Mouse (Mus musculus) urinary bladder, adult 2 months (tissue): ENCODE data around the gene Ssr4. TPM values are rescaled to one million over a fixed set of nuclear protein-coding genes. Genes with fewer than 3 reads are reported as not detected.
"Not testable (repeated sequence)": the region's sequence is repeated elsewhere in the genome, so short reads cannot be mapped to it uniquely, and the experiment has no call there.

ENCODE experiments used
- DNase-seq: peaks from one replicate; pipeline ENCODE4 v3.0.0; 2022; ENCODE audit warnings: low spot score
- polyA plus RNA-seq: library from polyadenylated mRNA; depleted of rRNA; stranded (reverse); fragments of >200 nt; gene quantifications from 2 replicates; pipeline ENCODE4 v1.2.3, GENCODE M21; 2012; rRNA removed

The Ssr4 gene
- 189 and 254 TPM in 2 replicates for polyA plus RNA-seq

GRCm38 (mm10) chrX:73786364-73787224 lies at the start of gene Ssr4, which contains the start of gene Idh3g:
Ssr4 (plus strand) TSS chrX:73787028.
Idh3g (minus strand) TSS chrX:73786897.
- DNase-seq, result peak; percentile 76

DNA sequence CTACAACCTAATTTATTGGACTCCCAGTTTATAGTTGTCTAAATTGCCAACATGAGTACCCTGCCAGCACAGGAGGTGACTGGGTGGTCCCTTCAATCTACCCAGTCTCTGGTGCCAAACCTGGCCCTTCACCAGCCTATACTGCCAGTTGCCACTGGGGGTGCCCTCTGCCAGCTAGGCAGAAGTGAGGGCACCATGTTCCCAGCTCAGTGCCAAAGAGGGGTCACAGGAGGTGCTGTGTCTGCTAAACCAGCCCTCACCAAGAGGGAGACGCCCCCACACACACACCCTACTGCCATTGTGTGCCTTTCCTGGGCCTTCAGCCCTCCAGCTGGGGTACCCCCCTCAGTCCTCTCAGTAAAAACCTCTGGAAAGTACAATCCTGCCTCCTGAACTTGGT lies 48.7 kb upstream of the Ssr4 start:
- DNase-seq, result no peak

- DNase-seq, result no peak
Measured at GRCm38 (mm10) chrX:73739151-73739550, 47.7 kb upstream of the Ssr4 start.

DNA sequence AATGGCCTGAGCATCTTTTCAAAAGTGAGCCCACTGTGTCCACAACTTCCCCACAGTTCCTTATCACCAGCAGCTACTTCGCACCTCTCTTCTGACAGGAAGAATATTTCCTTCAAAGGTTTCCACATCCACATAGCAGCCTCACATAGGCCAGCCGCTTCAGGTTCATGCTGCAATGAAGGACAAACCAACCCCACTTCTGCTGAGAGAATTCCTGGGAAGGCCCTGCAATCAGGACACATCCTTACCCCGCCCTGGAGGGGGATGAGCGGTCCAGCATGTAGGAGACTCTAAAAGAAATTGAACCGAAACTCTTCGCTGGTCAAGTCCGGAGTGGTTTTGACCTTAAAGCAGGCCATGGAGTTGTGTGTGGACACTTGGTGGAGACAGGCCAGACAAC lies 47.0 kb upstream of the Ssr4 start:
- not testable (repeated sequence) for DNase-seq

DNA sequence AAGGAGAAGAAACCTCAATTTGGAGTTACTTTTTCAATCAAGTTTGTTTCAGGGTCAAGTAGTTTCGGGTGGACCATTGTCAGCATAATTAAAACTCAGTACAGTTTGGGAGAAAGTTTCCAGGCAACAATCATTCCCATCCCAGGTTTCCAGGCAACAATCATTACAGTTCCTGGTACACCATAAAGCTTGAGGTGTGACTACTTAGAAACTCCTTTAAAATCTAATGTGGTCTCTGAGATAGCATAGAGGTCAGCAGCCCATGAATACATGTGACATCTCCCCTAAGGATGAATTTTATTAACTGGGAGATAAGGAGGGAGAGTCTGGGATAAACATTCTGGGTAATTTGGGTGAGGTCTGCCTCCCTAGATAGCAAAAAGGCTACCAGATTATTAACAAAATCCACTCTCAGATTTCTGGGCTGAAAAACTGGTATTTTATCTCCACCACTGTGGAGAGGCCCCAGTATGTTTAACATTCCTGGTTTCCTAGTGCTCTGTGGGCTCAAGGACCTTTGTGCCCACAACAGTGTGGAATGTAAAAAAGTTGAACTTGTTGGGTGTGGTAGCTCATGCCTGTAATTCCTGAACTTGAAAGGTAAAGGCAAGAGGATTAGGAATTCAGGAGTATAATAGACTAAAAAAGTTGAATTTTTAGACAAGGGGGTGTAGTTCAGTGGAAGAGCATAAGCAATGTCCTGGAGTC lies 41.9 kb upstream of the Ssr4 start:
- DNase-seq, result no peak

GRCm38 (mm10) chrX:73748977-73749376 lies 37.9 kb upstream of the Ssr4 start:
- no peak for DNase-seq

DNA sequence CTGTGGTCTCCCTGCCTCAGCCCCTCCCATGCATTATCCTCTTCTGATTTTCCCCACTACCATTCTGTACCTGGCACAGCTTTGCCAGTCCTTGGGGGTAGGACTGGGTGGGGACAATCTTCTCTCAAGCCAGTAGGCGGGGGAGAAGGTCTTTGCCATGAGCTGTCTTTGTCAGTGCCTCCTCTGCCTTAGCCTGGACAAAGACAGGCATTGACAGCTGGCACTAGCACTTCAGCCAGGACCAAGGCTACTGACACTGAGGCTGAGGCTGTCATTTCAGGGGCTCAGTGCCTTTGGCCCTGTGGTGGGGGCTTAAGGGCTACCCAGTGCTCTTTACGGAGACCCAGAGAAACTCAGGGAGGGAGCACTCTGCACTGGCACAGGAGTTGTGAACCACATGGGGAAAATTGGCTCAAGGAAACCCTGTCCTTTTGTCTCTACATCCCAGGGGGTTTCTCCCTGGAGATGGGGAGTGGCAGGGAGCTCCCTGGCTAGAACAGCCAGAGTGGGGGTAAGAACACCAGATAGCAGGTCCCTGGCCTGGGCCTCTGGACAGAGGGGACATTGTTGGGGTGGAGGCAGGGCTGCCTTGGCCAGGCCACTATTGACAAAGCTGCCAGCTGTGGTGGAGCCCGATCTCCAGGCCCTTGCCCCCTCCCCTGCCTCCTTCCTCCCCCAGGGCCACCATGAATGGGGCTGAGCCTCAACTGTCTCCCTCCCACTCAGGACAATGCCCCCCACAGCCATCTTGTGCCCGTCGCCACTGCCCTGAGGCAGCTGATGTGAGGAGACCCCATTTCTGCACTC lies 30.3 kb upstream of the Ssr4 start, which contains the start of gene Plxnb3:
TSS of gene Plxnb3 (plus strand) at position 757 of the 807 bp plus-strand sequence.
- DNase-seq, result no peak

- peak; percentile 16 for DNase-seq
Measured at GRCm38 (mm10) chrX:73758611-73759290, 28.1 kb upstream of the Ssr4 start.

DNA sequence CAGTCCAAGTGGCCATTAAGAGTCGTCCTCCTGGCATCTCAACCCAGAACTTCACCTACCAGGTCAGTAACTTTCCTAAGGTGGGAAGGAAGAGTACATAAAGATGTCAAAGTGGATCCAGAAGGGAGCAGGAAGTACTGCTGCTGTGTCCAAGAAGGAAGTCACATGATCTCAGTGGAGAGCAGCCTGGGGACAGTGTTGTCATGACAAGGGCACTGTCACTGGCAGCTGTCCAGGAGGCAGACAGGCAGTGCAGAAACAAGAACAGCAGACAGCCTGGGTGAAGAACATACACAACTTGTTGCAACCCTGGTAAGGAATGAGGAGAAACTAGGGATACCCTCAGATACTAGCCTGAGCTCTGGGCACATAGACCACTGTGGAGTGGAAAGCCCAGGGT lies 21.5 kb upstream of the Ssr4 start:
- DNase-seq, result no peak

- peak; percentile 20 for DNase-seq
Measured at GRCm38 (mm10) chrX:73767267-73767666, 19.6 kb upstream of the Ssr4 start.

- DNase-seq, result no peak
Measured at GRCm38 (mm10) chrX:73774168-73774760, 12.6 kb upstream of the Ssr4 start, which contains the start of gene Srpk3. Srpk3 (plus strand) TSS chrX:73774405.

- DNase-seq, result no peak
Measured at GRCm38 (mm10) chrX:73774802-73775483, 11.9 kb upstream of the Ssr4 start.

- DNase-seq, result no peak
Measured at GRCm38 (mm10) chrX:73782227-73782626, 4.6 kb upstream of the Ssr4 start.

DNA sequence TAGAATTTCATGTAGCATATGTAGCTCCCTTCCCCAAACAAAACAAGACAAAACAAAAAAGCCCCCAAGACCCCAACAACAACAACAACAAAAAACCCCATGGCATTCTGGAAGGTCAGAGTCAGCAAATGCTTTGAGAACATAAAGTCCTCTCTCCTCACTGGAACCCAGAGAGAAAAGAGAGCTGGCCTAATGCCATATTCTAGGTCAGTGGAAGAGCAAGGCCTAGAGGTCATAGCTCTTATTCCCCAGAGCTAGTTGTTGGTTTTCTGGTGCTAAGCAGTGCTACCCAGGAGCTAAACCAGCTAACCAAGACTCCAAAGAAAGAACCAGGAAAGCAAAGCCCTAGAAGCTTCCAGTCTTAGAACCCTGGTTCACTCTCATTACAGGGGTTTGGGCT lies 1.2 kb upstream of the Ssr4 start:
- DNase-seq, result no peak

- DNase-seq, result no peak
Measured at GRCm38 (mm10) chrX:73787225-73787558, 364 bp downstream of the Ssr4 start.

- no peak for DNase-seq
Measured at GRCm38 (mm10) chrX:73788501-73788900, 1.7 kb downstream of the Ssr4 start.

GRCm38 (mm10) chrX:73793039-73793438 lies 6.2 kb downstream of the Ssr4 start:
- DNase-seq, result no peak

DNA sequence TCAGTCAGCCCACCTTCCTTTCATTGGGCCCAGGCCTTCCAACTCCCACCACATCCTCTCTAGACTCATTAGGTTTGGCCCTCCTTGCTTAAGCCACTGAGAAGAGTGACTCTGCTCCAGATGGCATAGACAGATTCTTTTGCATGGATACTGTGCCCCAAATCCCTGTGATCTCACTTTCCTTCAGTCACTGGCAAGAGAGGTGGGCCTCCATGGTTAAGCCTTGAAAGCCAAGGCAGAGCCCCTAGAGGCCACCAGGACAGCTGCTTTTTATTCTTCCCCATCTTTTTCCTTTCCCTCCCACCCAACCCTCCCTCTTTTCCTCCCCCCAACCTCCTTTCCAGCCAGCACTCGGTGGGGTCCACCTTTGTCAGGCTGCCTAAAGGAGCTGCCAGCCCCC lies 6.7 kb downstream of the Ssr4 start:
- DNase-seq, result no peak

DNA sequence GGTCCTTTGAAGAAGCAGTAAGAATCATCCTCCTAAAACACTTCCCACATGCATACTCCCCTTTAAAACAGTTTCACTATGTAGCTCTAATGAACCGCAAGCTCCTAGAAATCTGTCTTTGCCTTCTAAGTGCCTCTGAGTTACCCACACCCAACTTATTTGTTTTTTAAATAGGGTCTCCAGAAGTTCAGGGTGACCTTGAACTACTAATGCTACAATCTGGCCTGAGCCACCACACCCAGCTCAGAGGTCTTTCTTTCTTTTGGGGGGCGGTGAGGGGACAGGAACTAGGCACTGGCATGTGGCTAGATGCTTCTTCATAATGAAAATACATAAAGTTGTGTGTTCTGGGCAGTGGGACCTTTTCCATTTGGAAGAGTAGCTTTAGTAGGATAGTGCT lies 10.7 kb downstream of the Ssr4 start:
- DNase-seq, result no peak

GRCm38 (mm10) chrX:73798502-73798901 lies 11.7 kb downstream of the Ssr4 start:
- DNase-seq, result peak; percentile 53

GRCm38 (mm10) chrX:73805814-73806213 lies 19.0 kb downstream of the Ssr4 start:
- DNase-seq, result no peak
